Mouse (Mus musculus) spleen, embryonic (tissue): ENCODE results near the gene Tkfc.

Experiments
- CTCF ChIA-PET: fragments of 350-600 bp; sonication (Branson Sonifier 250); formaldehyde crosslinking; loops from one replicate; lab custom pipeline; 2022; lab: Charles Lee

Tkfc gene

DNA sequence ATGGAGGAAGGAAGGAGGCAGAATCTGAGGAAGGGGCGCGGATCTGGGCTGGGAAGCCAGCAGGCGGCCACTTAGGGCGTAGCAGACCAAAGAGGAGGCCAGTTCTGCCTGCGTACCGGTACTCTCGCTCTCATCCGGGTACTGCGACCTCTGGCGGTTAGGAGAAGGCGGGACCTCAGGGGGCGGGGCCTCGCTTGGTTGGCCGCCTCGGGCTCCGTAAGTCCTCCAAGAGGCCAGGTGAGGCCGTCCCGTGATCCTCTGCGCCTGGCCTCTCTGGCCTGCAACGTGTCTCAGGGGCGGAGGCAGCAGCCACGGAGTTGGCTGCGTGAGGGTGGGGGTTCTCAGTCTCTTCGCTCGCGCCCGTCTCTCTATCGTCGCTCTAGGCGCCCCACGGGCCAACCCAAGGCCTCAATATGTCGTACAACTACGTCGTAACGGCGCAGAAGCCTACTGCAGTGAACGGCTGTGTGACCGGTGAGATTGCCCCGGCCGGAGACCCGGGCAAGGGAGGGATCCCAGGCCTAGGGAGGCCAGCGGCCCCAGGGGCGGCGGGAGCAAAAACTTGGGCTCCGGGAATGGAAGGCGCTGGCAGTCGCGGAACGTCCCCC is at the start of gene Tkfc, which contains the start of gene Ddb1:
TSS of gene Tkfc (minus strand) at position 362 of the 608 bp plus-strand sequence.
TSS of gene Ddb1 (plus strand) at position 35 of the 608 bp plus-strand sequence.
- CTCF ChIA-PET, result interaction anchor here (0.6 kb wide), 1 partner anchor 106 kb away, joined by 3 read pairs; no protein-coding TSS in a partner anchor

DNA sequence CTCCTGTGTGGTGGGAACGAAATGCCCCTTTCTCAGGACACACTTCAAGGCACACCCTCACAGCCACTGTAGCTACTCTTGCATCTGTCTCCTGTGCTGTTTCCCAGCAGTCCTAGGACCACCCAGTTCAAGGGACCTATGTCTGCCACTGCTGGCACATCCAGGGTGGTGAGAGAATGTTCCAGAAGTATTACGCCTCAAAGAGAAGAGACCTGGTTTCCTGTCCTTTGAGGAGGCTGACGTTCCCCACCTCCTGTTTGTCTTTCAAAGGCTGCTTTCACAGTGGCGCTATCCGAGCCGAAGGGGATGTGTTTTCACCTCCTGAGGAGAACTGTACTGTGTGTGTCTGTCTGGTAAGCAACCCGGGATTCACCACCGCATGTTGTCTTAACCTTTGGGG is 42.7 kb upstream of the Tkfc start:
- CTCF ChIA-PET, result no interaction called here

DNA sequence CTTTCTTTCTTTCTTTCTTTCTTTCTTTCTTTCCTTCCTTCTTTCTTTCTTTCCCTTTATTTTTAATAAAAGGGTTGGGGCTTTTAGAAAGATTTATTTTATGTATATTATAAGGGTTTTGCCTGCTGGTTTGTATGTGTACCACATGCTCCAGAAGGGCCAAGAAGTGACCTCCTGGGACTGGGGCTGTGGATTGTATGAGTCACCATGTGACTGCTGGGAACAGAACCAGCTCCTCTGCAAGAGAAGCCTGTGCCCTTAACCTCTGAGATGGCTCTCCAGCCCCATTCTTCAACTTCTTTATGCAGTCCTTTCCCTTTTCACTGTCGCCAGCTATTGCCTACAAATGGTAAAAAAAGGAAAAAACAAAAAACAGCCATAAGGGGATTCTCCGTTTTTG is 40.2 kb upstream of the Tkfc start:
- CTCF ChIA-PET, result interaction anchor here (0.7 kb wide), 1 partner anchor 249 kb away, joined by 3 read pairs; no protein-coding TSS in a partner anchor

DNA sequence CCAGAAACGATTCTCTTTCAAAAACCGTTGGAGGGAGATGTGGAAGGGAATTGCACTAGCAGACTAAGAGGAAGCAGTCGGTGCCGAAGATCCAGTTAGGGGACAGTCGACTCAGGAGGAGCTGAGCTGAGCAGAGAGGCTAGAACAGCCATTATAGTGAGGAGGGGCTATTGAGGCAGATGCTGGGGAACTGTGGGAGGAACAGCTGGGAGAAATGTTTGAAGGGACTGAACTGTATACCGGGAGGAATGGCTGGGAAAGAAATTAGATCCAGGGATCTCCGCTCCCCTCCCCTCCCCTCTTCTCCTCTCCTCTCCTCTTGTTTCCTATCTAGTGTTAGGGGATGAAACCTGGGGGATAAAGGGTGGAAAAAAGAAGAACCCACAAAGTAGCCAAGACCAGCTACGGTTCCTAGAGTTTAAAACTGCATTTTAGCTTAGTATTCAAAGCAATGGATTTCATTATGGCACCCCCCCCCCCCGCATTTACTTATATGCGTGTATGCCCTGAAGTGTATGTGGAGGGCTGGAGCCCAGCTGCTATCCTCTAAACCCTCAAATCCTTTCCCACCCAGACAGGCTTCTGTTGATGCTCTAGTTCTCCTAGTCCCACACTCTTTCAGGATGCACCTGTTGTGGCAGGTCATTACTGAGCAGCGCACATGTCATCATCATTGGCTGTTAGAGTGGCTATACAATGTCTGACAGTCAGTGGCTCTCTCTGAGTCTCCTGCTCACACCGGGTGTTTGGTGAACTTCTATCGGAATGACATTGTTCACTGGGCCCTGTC is 35.3 kb upstream of the Tkfc start:
- CTCF ChIA-PET, result no interaction called here

DNA sequence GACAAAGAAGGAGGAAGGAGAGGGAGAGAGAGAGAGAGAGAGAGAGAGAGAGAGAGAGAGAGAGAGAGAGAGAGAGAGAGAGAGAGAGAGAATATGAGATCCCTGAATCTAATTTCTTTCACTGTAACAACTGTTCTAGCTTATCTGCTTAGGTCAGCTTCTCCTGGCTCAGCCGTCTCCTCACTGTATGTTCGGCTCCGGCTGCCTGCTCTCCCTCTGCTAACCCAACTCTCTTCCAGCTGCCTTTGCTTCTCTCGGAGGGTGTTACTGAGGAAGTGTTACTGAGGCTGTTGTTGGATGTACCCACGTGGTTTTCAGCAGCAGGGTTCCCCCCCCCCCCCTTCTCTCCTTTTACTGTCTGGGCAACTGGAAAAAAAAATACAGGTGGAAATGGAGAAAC is 34.6 kb upstream of the Tkfc start:
- CTCF ChIA-PET, result no interaction called here

DNA sequence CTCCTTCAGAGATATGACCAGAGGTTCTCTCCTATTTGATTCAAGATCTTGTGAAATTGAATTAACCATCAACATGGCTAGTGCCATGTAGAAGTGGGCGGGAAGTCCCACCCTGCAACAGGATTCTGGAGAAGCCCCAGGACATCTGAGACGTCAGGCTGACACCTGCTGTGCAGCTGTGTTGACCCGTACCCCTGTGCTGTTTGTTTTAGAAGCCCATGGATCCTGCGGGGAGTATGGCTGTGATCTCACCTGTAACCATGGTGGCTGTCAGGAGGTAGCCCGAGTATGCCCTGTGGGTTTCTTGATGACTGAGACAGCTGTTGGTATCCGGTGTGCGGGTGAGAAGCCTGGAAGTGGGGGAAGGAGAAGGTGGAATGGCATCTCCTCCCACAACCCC is 32.4 kb upstream of the Tkfc start:
- CTCF ChIA-PET, result no interaction called here

DNA sequence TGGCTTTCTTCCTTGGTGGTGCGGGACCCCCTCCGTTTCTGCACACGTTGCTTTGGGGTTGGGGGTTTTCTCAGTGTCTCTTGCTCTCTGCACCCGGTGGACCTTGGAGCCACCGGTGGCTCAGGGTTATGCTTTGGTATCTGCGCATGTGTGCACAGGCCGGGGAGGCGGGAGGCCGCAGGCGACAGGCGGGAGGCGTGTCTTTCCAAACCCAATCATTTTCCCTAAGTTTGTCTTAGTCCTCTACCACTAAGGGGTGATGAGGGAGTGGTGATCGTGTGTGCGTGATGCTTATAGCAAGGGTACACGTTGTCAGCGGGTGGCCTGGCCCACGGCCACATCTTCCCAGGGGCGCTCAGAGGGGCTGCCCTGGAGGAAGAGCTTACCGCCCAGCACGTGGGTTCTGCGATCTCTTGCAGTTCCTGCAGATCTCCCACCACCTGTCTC is 29.4 kb upstream of the Tkfc start:
- CTCF ChIA-PET, result no interaction called here

DNA sequence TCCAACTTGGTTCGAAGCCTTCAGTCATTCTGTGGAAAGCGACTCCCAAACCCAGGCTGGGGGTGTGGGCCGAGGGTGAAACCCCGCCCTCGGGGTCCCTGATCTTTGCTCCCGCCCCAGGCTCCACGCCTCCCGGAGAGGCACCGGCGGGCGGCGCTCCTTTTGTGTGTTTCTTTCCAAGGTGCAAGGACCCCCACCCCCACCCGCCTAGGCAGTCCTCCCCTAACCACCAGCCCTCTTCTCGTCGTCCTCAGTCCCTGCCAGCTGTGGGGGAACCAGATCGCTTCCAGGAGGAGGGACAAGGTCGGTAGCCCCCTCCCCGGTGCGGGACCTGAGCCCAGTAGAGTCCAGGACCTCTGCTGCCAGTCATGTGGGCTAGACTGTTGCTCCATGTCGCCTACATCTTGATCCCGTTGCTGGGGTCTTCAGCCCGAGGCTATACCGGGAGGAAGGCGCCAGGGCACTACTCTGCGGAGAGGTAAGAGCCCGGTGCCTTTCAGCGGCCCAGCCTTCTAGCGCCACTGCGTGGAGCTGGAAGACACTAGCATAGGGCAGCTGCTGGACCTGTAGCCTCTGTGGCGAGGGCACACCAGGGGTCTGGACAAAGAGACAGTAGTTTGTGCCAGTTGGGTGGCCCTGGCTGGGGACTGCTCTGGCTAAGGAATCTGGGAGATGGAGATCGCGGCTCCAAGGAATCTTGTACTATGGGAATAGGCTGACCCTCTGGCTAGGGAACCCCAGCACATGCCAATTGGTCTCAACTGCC is 28.8 kb upstream of the Tkfc start, which contains the start of gene Vwce:
TSS of gene Vwce (plus strand) at position 108 of the 766 bp plus-strand sequence.
- CTCF ChIA-PET, result no interaction called here

DNA sequence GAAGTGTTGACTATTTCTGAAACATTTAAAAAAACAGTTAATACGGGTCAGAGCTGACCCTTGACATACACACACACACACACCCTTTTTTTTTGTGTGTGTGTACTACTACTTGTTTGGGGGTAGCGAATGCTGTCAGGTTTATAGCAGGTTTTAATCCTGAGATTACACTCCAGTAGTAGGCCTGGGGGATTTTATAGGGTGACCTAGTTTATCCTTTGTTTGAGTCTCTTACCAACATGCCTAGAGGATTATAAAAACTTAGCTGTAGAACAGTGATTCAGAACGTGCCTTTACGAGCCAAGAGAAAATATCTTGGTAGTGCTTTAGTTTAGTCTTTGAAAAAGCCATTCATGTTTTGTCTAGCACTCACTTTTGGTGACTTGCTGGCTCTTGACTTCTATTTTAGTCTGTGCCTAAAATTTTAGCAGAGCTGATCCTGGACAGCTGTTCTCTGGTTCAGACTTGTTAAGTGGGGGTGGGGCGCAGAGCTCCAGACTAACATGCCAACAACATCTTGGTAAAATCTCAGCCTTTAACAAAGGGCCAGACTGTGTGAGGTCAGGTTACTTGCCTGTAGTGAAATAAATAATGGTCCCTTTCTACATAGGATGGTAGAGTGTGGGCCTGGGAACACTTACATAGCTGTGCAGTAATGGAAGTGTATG is 3.3 kb upstream of the Tkfc start:
- CTCF ChIA-PET, result interaction anchor here (0.8 kb wide), 1 partner anchor 23 kb away, joined by 6 read pairs; no protein-coding TSS in a partner anchor

DNA sequence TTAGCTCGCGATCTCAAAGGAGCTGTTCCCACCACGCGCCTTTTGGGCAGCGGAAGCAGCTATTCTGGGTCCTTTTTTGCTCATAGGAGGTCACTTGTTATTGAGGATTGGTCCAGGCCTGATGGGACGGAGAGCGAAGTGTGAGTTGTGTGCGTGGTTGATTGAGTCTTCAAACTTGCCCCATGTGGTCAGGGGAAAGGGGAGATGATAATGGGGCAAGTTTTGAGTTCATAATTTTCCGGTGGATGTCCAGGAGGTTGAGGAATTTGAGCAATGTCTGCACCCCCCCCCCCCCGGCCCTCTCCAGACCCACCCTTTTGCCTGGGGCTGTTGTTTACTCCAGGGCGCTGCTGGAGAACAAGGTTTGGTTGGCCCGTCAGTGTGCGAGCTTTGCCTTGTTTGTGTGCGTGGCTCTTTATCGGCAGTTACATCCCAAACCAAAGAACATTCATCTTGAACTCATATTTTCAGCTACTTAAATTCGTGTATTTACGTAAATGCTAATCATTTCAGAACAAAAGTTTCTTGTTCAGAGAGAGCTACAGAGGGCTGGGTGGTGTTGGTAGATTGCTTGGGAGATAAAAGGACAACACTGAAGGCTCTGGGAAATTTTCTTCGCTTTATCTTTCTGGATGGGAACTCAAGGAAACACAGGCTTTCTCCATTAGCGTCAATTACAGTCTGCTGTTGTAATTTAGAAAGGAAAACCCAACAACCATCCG is 608 bp upstream of the Tkfc start:
- CTCF ChIA-PET, result interaction anchor here (0.6 kb wide), 1 partner anchor 115 kb away, joined by 4 read pairs; no protein-coding TSS in a partner anchor

DNA sequence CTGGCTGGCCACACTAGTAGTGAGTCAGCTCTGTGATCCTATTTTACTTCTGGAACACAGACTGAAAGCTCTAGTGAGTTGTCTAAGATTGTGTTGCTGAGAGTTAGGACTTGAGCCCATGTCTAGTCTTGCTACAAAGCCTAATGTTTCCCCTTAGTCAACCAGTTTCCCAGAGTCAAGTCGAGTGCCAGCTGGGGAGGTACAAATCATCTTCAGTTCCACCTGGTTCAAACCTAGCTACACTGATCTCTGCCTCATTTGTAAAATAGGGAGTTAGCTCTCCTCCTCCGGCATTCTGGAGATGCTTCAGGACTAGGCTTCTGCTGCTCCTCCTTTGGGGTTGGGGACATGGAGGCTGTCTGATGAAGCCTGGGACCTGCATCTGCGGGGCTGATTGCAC is 920 bp downstream of the Tkfc start:
- CTCF ChIA-PET, result interaction anchor here (0.6 to 1.0 kb wide), 2 partner anchors 48 to 100 kb away, joined by 4 read pairs; partner anchors contain the start of gene Tmem216

DNA sequence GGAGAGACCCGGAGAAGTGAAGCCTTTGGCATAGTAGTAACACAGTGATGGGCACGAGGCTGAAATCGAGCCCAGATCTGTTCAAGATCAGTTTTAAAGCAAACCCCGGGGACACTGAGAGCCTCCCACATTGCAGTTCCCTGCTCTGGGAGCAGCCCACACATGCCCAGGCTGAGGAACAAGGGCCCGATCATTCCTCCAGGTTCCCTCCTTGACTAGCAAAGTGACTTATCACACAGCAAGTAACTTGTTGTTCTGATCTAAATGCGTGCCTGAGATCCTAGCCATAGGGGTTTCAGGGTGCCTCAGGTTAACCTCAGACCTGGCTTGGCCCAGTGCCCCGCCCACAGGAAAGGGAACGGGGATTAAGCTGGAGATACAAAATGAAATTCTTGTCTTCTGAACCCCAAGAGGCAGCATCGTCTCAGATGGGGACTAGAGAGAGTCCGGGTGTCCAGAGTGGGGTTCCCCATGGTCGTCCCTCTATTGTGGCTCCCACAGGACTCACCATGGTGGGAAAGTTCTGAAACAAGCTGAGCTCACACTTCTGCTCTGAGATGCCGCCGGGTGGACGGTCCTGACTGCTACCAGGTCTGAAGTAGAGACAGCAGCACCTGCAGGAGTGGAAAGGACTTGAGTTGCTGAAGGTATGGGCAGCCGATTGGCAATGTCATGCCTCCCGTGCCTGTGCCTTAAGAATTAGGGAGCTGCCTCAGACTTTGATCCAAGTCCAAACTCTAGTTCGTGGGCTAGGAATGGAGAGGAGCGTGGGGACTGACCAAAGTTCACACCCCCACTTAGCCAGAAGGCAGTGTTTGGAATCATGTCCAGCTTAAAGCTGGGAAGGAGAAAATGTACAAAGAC is 1.6 kb downstream of the Tkfc start:
- CTCF ChIA-PET, result interaction anchor here (1.0 to 1.3 kb wide), 2 partner anchors 47 to 65 kb away, joined by 4 to 6 read pairs; partner anchors contain the start of gene Tmem216

DNA sequence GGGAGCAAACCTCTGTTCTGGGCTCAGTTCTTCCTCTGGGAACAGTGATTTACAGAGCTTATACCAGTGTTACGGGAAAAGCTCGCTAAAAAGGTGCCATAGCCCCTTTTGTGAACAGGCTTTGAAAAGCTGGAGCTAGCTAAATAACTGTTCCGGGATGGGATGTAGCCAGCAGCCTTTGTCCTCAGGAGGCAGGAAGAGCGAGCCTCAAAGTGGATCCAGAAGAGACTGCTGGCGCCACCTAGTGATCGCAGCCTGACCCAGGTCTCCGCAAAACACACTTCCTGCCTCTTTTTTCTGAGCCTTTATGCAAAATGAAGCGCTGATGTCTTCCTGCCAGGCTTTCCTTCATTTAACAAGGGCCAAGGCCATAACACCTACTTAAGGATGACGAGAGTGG is 2.7 kb downstream of the Tkfc start:
- CTCF ChIA-PET, result interaction anchor here (1.0 to 1.3 kb wide), 2 partner anchors 48 to 63 kb away, joined by 6 read pairs; no protein-coding TSS in a partner anchor

DNA sequence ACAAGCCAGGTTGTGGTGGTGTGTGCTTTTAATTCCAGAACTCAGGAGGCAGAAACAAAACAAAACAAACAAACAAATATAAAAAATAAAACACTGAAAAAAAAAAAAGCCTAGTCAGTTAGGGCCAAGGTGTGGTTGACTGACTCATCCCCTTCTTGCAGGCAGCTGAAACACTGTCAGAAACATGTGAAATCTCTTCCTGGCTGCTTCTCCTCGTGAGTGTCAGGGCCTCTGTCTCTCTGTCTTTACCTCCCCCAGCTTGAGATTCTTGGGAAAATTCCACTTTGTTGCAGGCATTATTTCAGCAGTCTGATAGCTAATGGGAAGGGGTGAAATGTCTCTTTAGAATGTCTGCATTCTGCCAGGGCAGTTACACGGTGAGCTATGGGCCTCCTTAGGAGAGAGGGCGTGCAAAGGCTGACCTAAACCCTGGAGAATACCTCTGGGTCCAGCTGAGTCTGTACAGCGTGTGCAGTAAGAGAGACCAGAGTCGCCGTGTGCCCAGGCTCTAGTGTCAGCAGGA is 3.1 kb downstream of the Tkfc start:
- CTCF ChIA-PET, result interaction anchor here (1.0 kb wide), 1 partner anchor 47 kb away, joined by 6 read pairs; no protein-coding TSS in a partner anchor

DNA sequence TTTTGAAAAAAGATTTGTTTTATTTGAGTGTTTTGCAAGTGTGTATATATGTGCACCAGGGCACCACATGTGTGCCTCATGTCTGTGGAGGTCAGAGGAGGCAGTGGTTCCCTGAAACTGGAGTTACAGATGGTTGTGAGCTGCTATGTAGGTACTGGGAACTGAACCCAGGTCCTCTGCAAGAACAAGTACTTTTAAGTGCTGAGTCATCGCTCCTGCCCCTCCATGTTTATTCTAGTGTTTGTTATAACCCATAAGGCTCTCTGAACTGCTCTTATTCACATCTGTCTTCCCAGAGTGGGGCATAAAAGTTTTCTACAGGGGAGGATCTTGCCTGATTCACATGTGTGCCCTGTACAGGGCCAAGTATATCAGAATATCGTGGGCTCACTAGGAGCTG is 5.8 kb downstream of the Tkfc start:
- CTCF ChIA-PET, result no interaction called here

DNA sequence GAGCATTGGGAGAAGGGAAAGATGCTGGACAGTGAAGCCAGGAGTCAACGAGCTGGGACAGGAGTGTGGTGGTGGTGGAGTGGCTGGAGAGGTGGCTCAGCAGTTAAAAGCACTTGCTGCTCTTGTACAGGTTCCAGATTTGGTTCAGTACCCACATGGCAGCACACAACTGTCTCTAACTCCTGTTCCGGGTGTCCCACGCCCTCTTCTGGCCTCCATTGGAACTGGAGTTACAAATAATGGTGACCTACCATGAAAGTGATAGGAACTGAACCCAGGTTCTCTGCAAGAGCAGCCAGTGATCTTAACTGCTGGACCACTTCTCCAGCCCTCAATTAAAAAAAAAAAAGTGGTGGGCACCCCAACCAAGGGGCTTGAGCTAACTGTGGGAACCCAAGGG is 7.3 kb downstream of the Tkfc start:
- CTCF ChIA-PET, result no interaction called here

DNA sequence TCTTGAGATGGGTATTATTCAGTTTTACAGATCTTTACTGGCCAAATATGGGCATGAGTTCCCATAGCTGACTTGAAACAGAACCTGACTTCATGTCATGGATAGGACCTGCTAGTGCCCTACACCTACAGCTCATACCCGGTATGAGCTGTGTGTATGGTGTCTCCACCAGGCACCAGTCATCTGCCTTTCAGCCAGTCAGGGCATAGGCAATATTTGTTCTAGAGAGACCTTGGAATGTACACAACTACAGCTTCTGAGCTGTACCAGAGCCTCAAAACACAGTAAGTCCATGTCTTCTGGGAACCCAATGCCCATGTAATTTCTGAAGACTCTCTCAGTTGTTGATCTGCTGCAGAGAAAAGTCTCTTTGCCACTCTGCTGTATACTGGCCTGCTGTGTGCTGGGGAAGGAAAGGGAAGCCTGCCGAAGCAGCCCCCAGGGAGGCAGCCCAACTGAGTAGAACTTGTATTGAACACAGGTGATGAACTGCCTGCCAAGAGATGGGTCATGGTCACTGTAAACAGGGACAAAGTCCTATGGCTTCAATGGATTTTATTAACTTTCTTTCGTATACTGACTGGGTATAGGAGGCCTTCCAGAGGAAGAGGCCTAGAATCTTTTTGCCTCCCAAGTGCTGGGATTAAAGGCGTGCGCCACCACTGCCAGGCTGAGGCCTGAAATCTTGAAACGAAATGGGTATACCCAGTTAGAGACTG is 13.6 kb downstream of the Tkfc start:
- CTCF ChIA-PET, result interaction anchor here (0.6 kb wide), 1 partner anchor 161 kb away, joined by 4 read pairs; no protein-coding TSS in a partner anchor

DNA sequence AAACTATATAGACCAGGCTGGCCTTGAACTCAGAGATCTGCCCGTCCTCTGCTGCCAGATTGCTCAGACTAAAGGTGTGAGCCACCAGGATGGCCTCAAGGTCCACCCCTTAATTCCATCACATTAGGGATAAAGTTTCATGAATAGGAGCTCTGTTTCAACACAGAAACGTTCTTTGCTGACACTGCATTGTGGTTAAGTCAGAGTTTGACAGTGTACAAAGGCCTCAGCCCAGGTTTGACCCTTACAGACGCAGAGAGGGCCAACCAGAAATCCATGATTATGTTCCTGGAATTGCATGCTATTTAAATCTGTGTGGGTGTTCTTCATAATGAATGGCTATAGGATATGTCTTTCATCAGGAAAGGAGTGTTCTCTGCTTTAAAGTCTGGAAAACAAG is 15.2 kb downstream of the Tkfc start:
- CTCF ChIA-PET, result no interaction called here
